Mouse (Mus musculus) myocyte (in vitro differentiated cells): ENCODE results near the gene Wnt10a.

Experiments used
- CEBPB ChIP-seq: IDR thresholded peaks from 2 replicates; pipeline ENCODE4 v1.6.1; 2011; ENCODE audit warnings: mild to moderate bottlenecking, moderate library complexity; ENCODE audit not compliant: poor library complexity, insufficient read depth, severe bottlenecking
- E2F4 ChIP-seq: IDR thresholded peaks from one replicate; pipeline ENCODE4 v1.6.1; 2011; ENCODE audit warnings: mild to moderate bottlenecking, control low read depth, moderate library complexity; ENCODE audit not compliant: insufficient read depth
- MAX ChIP-seq: IDR thresholded peaks from one replicate; pipeline ENCODE4 v1.6.1; 2011; ENCODE audit warnings: low read depth, mild to moderate bottlenecking, control low read depth
- MYOD1 ChIP-seq, 3 experiments: IDR thresholded peaks; one replicate each; pipeline ENCODE4 v1.6.1; 2011; ENCODE audit warnings: control low read depth in 2 of 3, low read depth in 2 of 3, mild to moderate bottlenecking in 2 of 3, moderate library complexity in 1 of 3; ENCODE audit not compliant: insufficient read length in 2 of 3, control insufficient read depth in 1 of 3
- MYOG ChIP-seq, 3 experiments: IDR thresholded peaks; one replicate each; pipeline ENCODE4 v1.6.1; 2011; ENCODE audit warnings: control low read depth in 2 of 3, low read depth in 2 of 3, mild to moderate bottlenecking in 2 of 3; ENCODE audit not compliant: insufficient read length in 2 of 3, control insufficient read depth in 1 of 3, insufficient read depth in 1 of 3
- POLR2A ChIP-seq: IDR thresholded peaks from one replicate; pipeline ENCODE4 v1.6.1; 2011; ENCODE audit warnings: low read depth, mild to moderate bottlenecking, control low read depth, moderate library complexity; ENCODE audit not compliant: insufficient read length
- SRF ChIP-seq: IDR thresholded peaks from one replicate; pipeline ENCODE4 v1.6.1; 2011; ENCODE audit warnings: low read depth; ENCODE audit not compliant: control insufficient read depth, insufficient read length
- USF1 ChIP-seq: IDR thresholded peaks from one replicate; pipeline ENCODE4 v1.6.1; 2011; ENCODE audit warnings: low read depth, mild to moderate bottlenecking, control low read depth, moderate library complexity

DNA sequence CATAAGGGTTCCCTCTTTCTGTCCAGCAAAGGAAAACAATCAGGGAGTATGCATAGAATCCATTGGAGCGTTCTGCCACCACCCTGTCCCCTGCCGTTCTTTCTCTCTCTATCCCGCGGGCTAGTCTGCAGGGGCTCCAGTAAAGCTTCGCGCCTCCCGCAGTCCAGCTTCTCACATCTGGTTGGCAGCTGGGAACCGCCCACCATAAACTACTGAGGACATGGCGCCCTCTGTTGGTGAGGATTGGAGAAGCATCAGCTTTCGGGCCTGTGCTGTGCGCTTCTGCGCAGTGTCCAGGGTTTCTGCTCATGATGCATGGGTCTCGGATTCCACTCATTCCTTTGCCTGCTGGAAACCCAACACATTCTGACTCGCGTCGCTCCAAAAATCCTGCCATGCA is 16.8 kb downstream of the Wnt10a start:
- TF ChIP-seq POLR2A (no peak), E2F4 (no peak), MYOD1 (IDR thresholded peaks at IDR 0.05; ENCODE audit: control insufficient read depth in 1 of 3, insufficient read length in 2 of 3, low read depth in 2 of 3) (peak in 1 of 3 experiments; percentile 36), USF1 (no peak), SRF (no peak), CEBPB (no peak), MAX (no peak), MYOG (IDR thresholded peaks at IDR 0.05; ENCODE audit: control insufficient read depth in 1 of 3, insufficient read depth in 1 of 3, insufficient read length in 2 of 3, low read depth in 2 of 3) (peak in 1 of 3 experiments; percentile 13)
